Mouse (Mus musculus): ENCODE results near the gene Gm10964. TPM values are rescaled to one million over a fixed set of nuclear protein-coding genes. Genes with fewer than 3 reads are reported as not detected.

The Gm10964 gene
- polyA plus RNA-seq, 1 experiment = not detected

DNA sequence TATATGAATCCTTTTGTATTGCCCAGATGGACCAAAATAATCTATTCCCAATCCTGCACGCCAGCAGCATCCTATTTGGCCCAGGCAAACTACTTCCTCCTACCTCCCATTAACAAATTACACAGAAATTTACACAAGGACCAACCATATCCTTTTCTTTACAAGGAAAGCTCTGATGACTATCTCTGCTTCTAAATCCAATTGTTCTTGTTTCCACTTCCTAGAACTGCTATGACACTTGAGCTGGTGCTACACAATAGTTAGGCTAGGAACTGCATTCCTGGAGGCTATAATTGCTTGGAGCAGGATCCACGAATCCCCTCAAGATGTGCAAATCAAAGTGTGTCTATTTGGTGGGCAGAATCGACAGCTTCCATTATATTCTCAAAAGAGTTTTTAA, 27.6 kb downstream of the Gm10964 start:
- Histone ChIP-seq H3K27ac (ENCODE audit: insufficient read depth, low read length) (no peak overlapping the region), H3K27me3 (ENCODE audit: control insufficient read depth, insufficient read depth, low read length, poor library complexity, severe bottlenecking) (no peaks in the 10 kb centered on the region), H3K9ac (ENCODE audit: low read depth, poor library complexity, severe bottlenecking) (no peak overlapping the region), H3K9me3 (replicated peaks; ENCODE audit: control insufficient read depth, insufficient read depth, low read length, poor library complexity, severe bottlenecking) (no peaks in the 10 kb centered on the region), H3K36me3 (ENCODE audit: control insufficient read depth, insufficient read depth, low read length, poor library complexity, severe bottlenecking) (peaks cover 16% of the 10 kb centered on the region), H3K4me3 (ENCODE audit: low read depth, low read length) (no peak overlapping the region), H3K4me1 (ENCODE audit: control insufficient read depth, insufficient read depth, low read length) (peaks cover 8% of the 10 kb centered on the region)
- TF ChIP-seq CTCF (IDR thresholded peaks at IDR 0.05; ENCODE audit: low read depth, low read length) (no peak), EP300 (IDR thresholded peaks at IDR 0.05; ENCODE audit: insufficient read depth, low read depth, low read length) (no peak), POLR2A (IDR thresholded peaks at IDR 0.05; ENCODE audit: insufficient read depth, low read length) (no peak)

DNA sequence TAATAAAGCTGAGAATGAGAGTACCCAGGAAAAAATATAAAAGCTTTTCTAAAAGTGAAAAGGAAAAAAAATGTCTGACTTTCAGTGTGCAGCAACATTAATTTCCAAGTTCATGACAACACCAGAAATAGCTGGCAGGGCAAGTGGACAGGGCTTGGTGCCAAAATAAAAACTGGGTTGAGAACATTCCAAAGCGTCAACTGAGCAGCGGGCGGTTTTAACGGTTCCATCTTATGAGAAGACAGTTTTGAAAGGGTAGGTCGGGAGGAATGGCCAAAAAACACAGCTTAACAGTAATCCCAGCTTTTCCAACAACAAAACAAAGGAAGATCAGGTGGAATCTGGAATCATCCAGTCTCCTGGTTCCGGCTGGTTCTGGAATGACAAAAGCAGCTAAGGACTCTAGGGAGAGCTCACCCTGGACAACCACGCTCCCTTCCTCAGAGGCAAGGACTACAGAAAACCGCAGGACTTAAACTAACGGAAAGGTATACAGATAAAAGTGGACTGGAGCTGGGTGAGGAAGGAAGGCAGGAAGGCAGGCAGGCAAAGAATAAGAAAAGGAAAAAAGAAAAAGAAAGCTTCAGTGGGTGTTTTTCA, 32.5 kb downstream of the Gm10964 start:
- Histone ChIP-seq H3K9me3 (replicated peaks; ENCODE audit: control insufficient read depth, insufficient read depth, low read length, poor library complexity, severe bottlenecking) (no peaks in the 10 kb centered on the region), H3K4me3 (ENCODE audit: low read depth, low read length) (no peak overlapping the region), H3K36me3 (ENCODE audit: control insufficient read depth, insufficient read depth, low read length, poor library complexity, severe bottlenecking) (peaks cover 7% of the 10 kb centered on the region), H3K4me1 (ENCODE audit: control insufficient read depth, insufficient read depth, low read length) (peaks cover 7% of the 10 kb centered on the region), H3K27ac (ENCODE audit: insufficient read depth, low read length) (peak overlapping the region; percentile 83), H3K9ac (ENCODE audit: low read depth, poor library complexity, severe bottlenecking) (no peak overlapping the region), H3K27me3 (ENCODE audit: control insufficient read depth, insufficient read depth, low read length, poor library complexity, severe bottlenecking) (no peaks in the 10 kb centered on the region)
- TF ChIP-seq EP300 (IDR thresholded peaks at IDR 0.05; ENCODE audit: insufficient read depth, low read depth, low read length) (peak; percentile 67), POLR2A (IDR thresholded peaks at IDR 0.05; ENCODE audit: insufficient read depth, low read length) (no peak), CTCF (IDR thresholded peaks at IDR 0.05; ENCODE audit: low read depth, low read length) (no peak)

- H3K36me3 ChIP-seq (ENCODE audit: control insufficient read depth, insufficient read depth, low read length, poor library complexity, severe bottlenecking) = peaks cover 16% of the 10 kb centered on the region
- no peak overlapping the region for H3K9ac ChIP-seq (ENCODE audit: low read depth, poor library complexity, severe bottlenecking)
- no peak for TF ChIP-seq POLR2A (IDR thresholded peaks at IDR 0.05; ENCODE audit: insufficient read depth, low read length)
- TF ChIP-seq EP300 (IDR thresholded peaks at IDR 0.05; ENCODE audit: insufficient read depth, low read depth, low read length) = no peak
- no peak for TF ChIP-seq CTCF (IDR thresholded peaks at IDR 0.05; ENCODE audit: low read depth, low read length)
- peaks cover 6% of the 10 kb centered on the region for H3K4me1 ChIP-seq (ENCODE audit: control insufficient read depth, insufficient read depth, low read length)
- no peaks in the 10 kb centered on the region for H3K9me3 ChIP-seq (replicated peaks; ENCODE audit: control insufficient read depth, insufficient read depth, low read length, poor library complexity, severe bottlenecking)
- no peak overlapping the region for H3K27ac ChIP-seq (ENCODE audit: insufficient read depth, low read length)
- H3K4me3 ChIP-seq (ENCODE audit: low read depth, low read length) = no peak overlapping the region
- no peaks in the 10 kb centered on the region for H3K27me3 ChIP-seq (ENCODE audit: control insufficient read depth, insufficient read depth, low read length, poor library complexity, severe bottlenecking)
Measured at GRCm38 (mm10) chr3:103772846-103773245, 33.7 kb downstream of the Gm10964 start.

DNA sequence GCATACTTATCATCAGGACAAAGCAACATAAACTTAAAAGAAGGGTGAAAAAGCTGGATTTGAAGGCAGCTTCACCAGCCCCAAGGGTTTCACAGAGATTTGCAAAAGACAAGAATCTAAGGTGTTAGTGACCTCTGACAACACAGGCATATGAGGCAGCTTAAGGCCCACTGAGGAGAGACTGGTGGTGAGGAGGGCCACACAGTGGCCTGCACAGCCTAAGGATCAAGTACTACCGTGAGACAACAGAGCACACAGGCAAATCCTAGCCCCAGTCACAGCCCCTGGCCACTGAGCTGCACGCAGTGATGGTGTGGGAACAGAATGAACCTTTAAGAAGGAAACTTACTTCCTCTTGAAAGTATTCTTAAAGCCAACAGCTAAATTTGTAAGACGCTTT, 34.3 kb downstream of the Gm10964 start:
- Histone ChIP-seq H3K27ac (ENCODE audit: insufficient read depth, low read length) (no peak overlapping the region), H3K9ac (ENCODE audit: low read depth, poor library complexity, severe bottlenecking) (no peak overlapping the region), H3K4me1 (ENCODE audit: control insufficient read depth, insufficient read depth, low read length) (peaks cover 6% of the 10 kb centered on the region), H3K9me3 (replicated peaks; ENCODE audit: control insufficient read depth, insufficient read depth, low read length, poor library complexity, severe bottlenecking) (no peaks in the 10 kb centered on the region), H3K36me3 (ENCODE audit: control insufficient read depth, insufficient read depth, low read length, poor library complexity, severe bottlenecking) (peaks cover 17% of the 10 kb centered on the region), H3K27me3 (ENCODE audit: control insufficient read depth, insufficient read depth, low read length, poor library complexity, severe bottlenecking) (no peaks in the 10 kb centered on the region), H3K4me3 (ENCODE audit: low read depth, low read length) (no peak overlapping the region)
- TF ChIP-seq CTCF (IDR thresholded peaks at IDR 0.05; ENCODE audit: low read depth, low read length) (no peak), EP300 (IDR thresholded peaks at IDR 0.05; ENCODE audit: insufficient read depth, low read depth, low read length) (no peak), POLR2A (IDR thresholded peaks at IDR 0.05; ENCODE audit: insufficient read depth, low read length) (no peak)

- H3K27me3 ChIP-seq (ENCODE audit: control insufficient read depth, insufficient read depth, low read length, poor library complexity, severe bottlenecking) = no peaks in the 10 kb centered on the region
- H3K9me3 ChIP-seq (replicated peaks; ENCODE audit: control insufficient read depth, insufficient read depth, low read length, poor library complexity, severe bottlenecking) = no peaks in the 10 kb centered on the region
- H3K36me3 ChIP-seq (ENCODE audit: control insufficient read depth, insufficient read depth, low read length, poor library complexity, severe bottlenecking) = peaks cover 14% of the 10 kb centered on the region
- TF ChIP-seq CTCF (IDR thresholded peaks at IDR 0.05; ENCODE audit: low read depth, low read length) = no peak
- no peak for TF ChIP-seq EP300 (IDR thresholded peaks at IDR 0.05; ENCODE audit: insufficient read depth, low read depth, low read length)
- no peak for TF ChIP-seq POLR2A (IDR thresholded peaks at IDR 0.05; ENCODE audit: insufficient read depth, low read length)
- H3K4me3 ChIP-seq (ENCODE audit: low read depth, low read length) = no peak overlapping the region
- H3K9ac ChIP-seq (ENCODE audit: low read depth, poor library complexity, severe bottlenecking) = no peak overlapping the region
- no peak overlapping the region for H3K27ac ChIP-seq (ENCODE audit: insufficient read depth, low read length)
- peaks cover 6% of the 10 kb centered on the region for H3K4me1 ChIP-seq (ENCODE audit: control insufficient read depth, insufficient read depth, low read length)
Measured at GRCm38 (mm10) chr3:103774009-103774408, 34.8 kb downstream of the Gm10964 start.

- Histone ChIP-seq H3K9ac (ENCODE audit: low read depth, poor library complexity, severe bottlenecking) (no peak overlapping the region), H3K27me3 (ENCODE audit: control insufficient read depth, insufficient read depth, low read length, poor library complexity, severe bottlenecking) (no peaks in the 10 kb centered on the region), H3K4me3 (ENCODE audit: low read depth, low read length) (no peak overlapping the region), H3K4me1 (ENCODE audit: control insufficient read depth, insufficient read depth, low read length) (no peaks in the 10 kb centered on the region), H3K36me3 (ENCODE audit: control insufficient read depth, insufficient read depth, low read length, poor library complexity, severe bottlenecking) (peaks cover 10% of the 10 kb centered on the region), H3K9me3 (replicated peaks; ENCODE audit: control insufficient read depth, insufficient read depth, low read length, poor library complexity, severe bottlenecking) (no peaks in the 10 kb centered on the region), H3K27ac (ENCODE audit: insufficient read depth, low read length) (no peak overlapping the region)
- TF ChIP-seq POLR2A (IDR thresholded peaks at IDR 0.05; ENCODE audit: insufficient read depth, low read length) (no peak), EP300 (IDR thresholded peaks at IDR 0.05; ENCODE audit: insufficient read depth, low read depth, low read length) (no peak), CTCF (IDR thresholded peaks at IDR 0.05; ENCODE audit: low read depth, low read length) (no peak)
Measured at GRCm38 (mm10) chr3:103777940-103778339, 38.8 kb downstream of the Gm10964 start.

Data from ES-Bruce4 (cell line).